Mouse (Mus musculus) liver, adult (tissue): ENCODE results near the gene Prm1.

Experiments
- GATA4 ChIP-seq: IDR thresholded peaks from 2 replicates; pipeline ENCODE4 v1.6.1; 2014; ENCODE audit warnings: mild to moderate bottlenecking, low read length; ENCODE audit not compliant: insufficient replicate concordance

Gene Prm1

GRCm38 (mm10) chr16:10774726-10775125, 30.9 kb downstream of the Prm1 start:
- TF ChIP-seq GATA4: no peak

DNA sequence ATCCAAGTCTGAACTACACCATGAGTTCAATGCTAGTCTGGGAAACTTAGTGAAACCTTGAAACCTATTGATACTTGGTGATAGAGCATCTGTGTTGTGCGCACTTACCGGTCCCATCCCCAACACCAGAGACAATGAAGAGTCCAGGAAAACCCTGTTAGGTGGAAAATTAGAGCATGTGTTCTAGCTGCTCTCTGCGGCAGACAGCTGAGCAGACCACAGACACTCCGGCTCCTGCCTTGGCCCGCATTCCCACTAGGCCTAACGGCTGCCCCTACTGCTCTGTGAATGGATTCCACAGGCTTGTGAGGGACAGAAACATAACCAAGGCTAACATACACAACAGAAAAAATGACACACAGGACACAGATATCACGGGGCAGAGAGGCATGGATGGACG, 32.1 kb downstream of the Prm1 start:
- no peak for TF ChIP-seq GATA4

DNA sequence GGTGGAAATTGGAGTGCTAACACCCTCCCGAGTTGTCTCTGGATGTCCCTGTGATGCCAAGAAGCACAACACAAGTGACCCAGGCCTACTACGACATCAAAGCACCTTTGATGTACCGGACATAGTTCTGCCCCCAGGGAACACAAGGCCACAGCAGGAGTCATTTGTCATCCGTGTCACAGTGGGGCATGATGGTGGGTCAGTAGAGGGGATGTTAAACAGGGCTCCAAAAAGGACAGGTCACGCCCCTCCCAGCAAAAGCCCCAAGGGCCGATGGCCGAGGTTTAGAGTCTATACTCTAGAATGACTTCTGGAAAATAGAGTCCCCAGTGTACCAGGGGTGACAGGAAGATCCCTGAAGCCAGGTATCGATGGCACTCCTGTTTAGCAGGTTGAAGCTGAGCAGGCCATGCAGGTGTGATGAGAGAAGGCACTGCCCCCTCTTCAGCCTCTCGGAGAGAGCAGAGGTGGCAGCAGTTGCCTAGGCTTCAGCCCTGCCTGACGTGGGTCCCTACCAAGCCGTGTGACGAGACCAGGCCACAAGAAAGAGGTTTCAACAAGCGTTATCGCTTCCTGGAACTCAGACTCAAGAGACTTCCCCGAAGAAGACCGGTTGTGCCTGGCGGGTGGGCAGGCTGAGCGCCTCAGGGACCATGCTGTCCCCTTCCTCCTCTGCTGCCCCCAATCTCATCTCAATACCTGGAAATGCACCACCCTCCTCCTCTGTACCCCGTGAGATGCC, 33.7 kb downstream of the Prm1 start:
- TF ChIP-seq GATA4: no peak

DNA sequence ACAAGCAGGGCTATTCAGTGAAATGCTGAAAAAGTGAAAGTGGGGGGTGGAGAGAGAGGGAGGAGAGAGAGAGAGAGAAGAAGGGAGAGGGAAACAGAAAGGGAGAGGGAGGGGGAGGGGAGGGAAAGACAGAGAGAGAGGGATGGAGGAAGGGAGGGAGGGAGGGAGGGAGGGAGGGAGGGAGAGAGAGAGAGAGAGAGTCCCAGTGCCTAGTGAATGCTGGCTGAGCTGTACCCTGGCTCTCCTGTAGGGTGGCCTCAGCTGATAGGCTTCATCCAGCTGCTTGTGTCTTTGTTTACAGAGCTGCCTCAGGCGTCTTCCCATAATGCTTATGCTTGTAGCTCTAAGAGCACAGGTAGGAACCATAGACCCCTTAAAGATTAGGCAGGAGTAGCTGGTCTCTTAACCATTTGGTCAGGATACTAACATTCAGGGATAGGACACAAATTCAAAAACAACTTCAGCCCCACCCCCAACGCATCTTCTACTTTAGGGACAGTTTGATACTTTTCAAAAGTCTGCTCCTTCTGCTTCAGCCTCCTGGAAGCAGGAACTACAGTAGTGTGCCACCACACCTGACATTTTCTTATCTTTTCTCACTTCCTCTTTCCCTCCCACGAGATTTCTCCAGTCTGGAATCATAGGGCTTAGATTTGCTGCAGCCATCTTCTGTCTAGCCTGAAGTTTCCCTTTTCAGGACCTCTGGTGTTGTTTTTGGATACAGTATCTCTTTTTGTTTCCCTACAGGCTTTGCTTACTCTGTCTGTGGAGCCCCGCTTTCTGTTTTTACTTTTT, 34.9 kb downstream of the Prm1 start:
- TF ChIP-seq GATA4: no peak

GRCm38 (mm10) chr16:10769661-10770060, 36.0 kb downstream of the Prm1 start:
- no peak for TF ChIP-seq GATA4

- no peak for TF ChIP-seq GATA4
Observed at GRCm38 (mm10) chr16:10768821-10769220, 36.8 kb downstream of the Prm1 start.

- no peak for TF ChIP-seq GATA4
Observed at GRCm38 (mm10) chr16:10767158-10767557, 38.5 kb downstream of the Prm1 start.

- no peak for TF ChIP-seq GATA4
Observed at GRCm38 (mm10) chr16:10764323-10764722, 41.3 kb downstream of the Prm1 start.

GRCm38 (mm10) chr16:10763540-10764264, 41.9 kb downstream of the Prm1 start:
- no peak for TF ChIP-seq GATA4

DNA sequence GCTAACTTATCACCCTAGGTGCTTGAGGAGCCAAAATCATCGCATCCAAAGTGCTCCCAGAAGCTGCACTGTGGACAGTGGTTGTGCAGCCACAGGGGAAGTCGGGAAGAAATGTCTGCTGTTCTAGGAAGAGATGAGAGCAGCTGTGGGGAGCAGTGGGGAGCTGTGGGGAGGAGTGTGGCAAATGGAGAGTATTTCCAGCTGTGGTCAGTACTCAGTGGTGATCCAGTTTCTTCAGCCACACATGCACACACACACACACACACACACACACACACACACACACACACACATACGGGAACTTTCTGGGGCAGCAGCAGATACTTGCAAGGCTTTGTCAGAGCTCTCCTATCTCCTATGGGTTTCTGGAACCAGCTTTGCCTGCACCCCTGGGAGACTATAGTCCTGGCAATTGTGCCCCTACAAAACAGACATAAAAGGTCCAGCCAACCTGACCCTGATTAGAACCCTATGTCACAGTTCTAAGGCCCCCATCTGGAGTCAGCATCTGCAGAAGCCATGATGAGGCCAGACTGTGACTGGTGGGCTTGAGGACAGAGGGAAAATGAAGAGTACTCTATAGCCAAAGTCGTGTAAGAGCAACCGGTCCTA, 43.0 kb downstream of the Prm1 start:
- TF ChIP-seq GATA4: no peak

DNA sequence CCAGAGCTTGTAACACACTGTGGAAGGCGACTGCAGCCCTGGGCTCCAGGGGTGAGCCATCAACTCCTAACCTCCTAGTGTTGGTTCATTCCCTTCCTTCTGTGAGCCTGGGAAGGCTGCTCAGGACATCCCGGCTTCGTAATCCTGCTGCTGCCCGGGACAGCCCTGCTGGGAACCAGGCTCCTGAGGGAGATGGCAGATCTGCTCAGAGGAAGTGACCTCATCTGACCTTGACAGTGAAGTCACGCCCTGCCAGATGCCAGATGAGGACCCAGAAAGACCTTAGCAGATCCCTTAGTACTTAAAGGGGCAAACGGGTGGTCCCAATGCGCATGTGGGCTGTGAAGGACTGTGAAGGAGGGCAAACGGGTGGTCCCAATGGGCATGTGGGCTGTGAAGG, 44.5 kb downstream of the Prm1 start:
- no peak for TF ChIP-seq GATA4

- TF ChIP-seq GATA4: no peak
Observed at GRCm38 (mm10) chr16:10756168-10756567, 49.5 kb downstream of the Prm1 start.

- no peak for TF ChIP-seq GATA4
Observed at GRCm38 (mm10) chr16:10754521-10755296, 50.9 kb downstream of the Prm1 start.

GRCm38 (mm10) chr16:10749824-10750223, 55.8 kb downstream of the Prm1 start:
- no peak for TF ChIP-seq GATA4

- no peak for TF ChIP-seq GATA4
Observed at GRCm38 (mm10) chr16:10749226-10749625, 56.4 kb downstream of the Prm1 start.
